Mouse (Mus musculus) ES-E14 (cell line): ENCODE results near the gene Rrbp1. TPM values are rescaled to one million over a fixed set of nuclear protein-coding genes. Genes with fewer than 3 reads are reported as not detected.

Source experiments
- DNase-seq: peaks from one replicate; pipeline ENCODE4 v3.0.0-alpha.2; 2013; ENCODE audit warnings: low read depth, low spot score
- H3K27ac ChIP-seq: 2 replicates; pipeline ENCODE4 v1.5.1; 2012; ENCODE audit warnings: low read depth, mild to moderate bottlenecking, low read length, moderate library complexity, mixed read lengths; ENCODE audit not compliant: poor library complexity, insufficient read depth, severe bottlenecking
- H3K36me3 ChIP-seq: 2 replicates; pipeline ENCODE4 v1.6.1; 2012; ENCODE audit warnings: mild to moderate bottlenecking, low read length, moderate library complexity, mixed read lengths; ENCODE audit not compliant: control insufficient read depth, poor library complexity, insufficient read depth, severe bottlenecking
- H3K4me1 ChIP-seq, 2 experiments: fragments of 150-350 bp in 1 of 2; sonication (generic) in 1 of 2; 2 replicates each; pipeline ENCODE4 v1.6.1; 2012; ENCODE audit warnings: low read length in 2 of 2, mild to moderate bottlenecking in 1 of 2, mixed read lengths in 1 of 2; ENCODE audit not compliant: control insufficient read depth in 2 of 2, insufficient read depth in 2 of 2, poor library complexity in 1 of 2
- H3K4me3 ChIP-seq, 2 experiments: fragments of 150-350 bp in 1 of 2; sonication (generic) in 1 of 2; 2 replicates each; pipeline ENCODE4 v1.5.1; 2012; ENCODE audit warnings: low read length in 2 of 2, low read depth in 1 of 2, mild to moderate bottlenecking in 1 of 2, mixed read lengths in 1 of 2; ENCODE audit not compliant: insufficient read depth in 1 of 2, poor library complexity in 1 of 2, severe bottlenecking in 1 of 2
- H3K9ac ChIP-seq: 2 replicates; pipeline ENCODE4 v1.6.1; 2012; ENCODE audit warnings: low read depth, mild to moderate bottlenecking, low read length, mixed read lengths; ENCODE audit not compliant: poor library complexity, insufficient read depth, severe bottlenecking
- H3K9me3 ChIP-seq: fragments of 150-350 bp; sonication (generic); 2 replicates; pipeline ENCODE4 v1.6.1; 2012; ENCODE audit warnings: low read depth, mild to moderate bottlenecking, low read length; ENCODE audit not compliant: control insufficient read depth, insufficient read depth
- CHD2 ChIP-seq: IDR thresholded peaks from 2 replicates; pipeline ENCODE4 v1.6.1; 2014; ENCODE audit warnings: mild to moderate bottlenecking, low read depth, low read length, inconsistent platforms
- HCFC1 ChIP-seq: IDR thresholded peaks from 2 replicates; pipeline ENCODE4 v1.6.1; 2012; ENCODE audit warnings: low read length, inconsistent platforms, borderline replicate concordance; ENCODE audit not compliant: insufficient read depth
- MAFK ChIP-seq: IDR thresholded peaks from 2 replicates; pipeline ENCODE4 v1.6.1; 2014; ENCODE audit warnings: mild to moderate bottlenecking, low read depth, low read length, inconsistent platforms; ENCODE audit not compliant: insufficient read depth
- ZC3H11A ChIP-seq: IDR thresholded peaks from 2 replicates; pipeline ENCODE4 v1.6.1; 2012; ENCODE audit warnings: low read depth, mild to moderate bottlenecking, inconsistent platforms, low read length, borderline replicate concordance
- ZNF384 ChIP-seq: IDR thresholded peaks from 2 replicates; pipeline ENCODE4 v1.6.1; 2012; ENCODE audit warnings: low read depth, low read length, inconsistent platforms
- in situ Hi-C, 2 experiments: fragments of 600-800 bp; cut with MboI; formaldehyde crosslinking; loops; one replicate each; pipeline ENCODE4 v1.15.1; 2025; ENCODE audit warnings: low sequenced_read_pairs in 2 of 2, inconsistent platforms in 1 of 2; ENCODE audit not compliant: unreplicated experiment in 2 of 2
- total RNA-seq: library from RNA; depleted of rRNA; stranded (reverse); fragments of 300-350 nt; gene quantifications from 2 replicates; pipeline ENCODE4 v1.2.3, GENCODE M21; 2012

Gene Rrbp1
- total RNA-seq, 1 experiment: 251 TPM

- no peak overlapping the region for H3K9ac ChIP-seq
- H3K36me3 ChIP-seq: peaks cover 59% of the 10 kb centered on the region
- no peaks in the 10 kb centered on the region for H3K9me3 ChIP-seq
- no peak overlapping the region for H3K4me3 ChIP-seq
- in situ Hi-C loops: no loop called here
- peaks cover 0 to 6% of the 10 kb centered on the region in 2 experiments; a peak in 2 of 4 replicates for H3K4me1 ChIP-seq
- no peak overlapping the region for H3K27ac ChIP-seq
- TF ChIP-seq HCFC1: no peak
- TF ChIP-seq CHD2: no peak
- no peak for TF ChIP-seq ZNF384
- TF ChIP-seq ZC3H11A: no peak
- no peak for TF ChIP-seq MAFK
- no peak for DNase-seq
Measured at GRCm38 (mm10) chr2:143946399-143946798, 64.7 kb downstream of the Rrbp1 start.

- Histone ChIP-seq H3K4me1 (peaks cover 0 to 6% of the 10 kb centered on the region in 2 experiments; a peak in 2 of 4 replicates), H3K9ac (no peak overlapping the region), H3K4me3 (no peak overlapping the region), H3K36me3 (peaks cover 58% of the 10 kb centered on the region), H3K9me3 (no peaks in the 10 kb centered on the region), H3K27ac (no peak overlapping the region)
- in situ Hi-C loops: no loop called here
- DNase-seq: peak; percentile 29
- TF ChIP-seq MAFK (no peak), HCFC1 (no peak), ZC3H11A (no peak), CHD2 (no peak), ZNF384 (no peak)
Measured at GRCm38 (mm10) chr2:143945466-143946075, 65.5 kb downstream of the Rrbp1 start.

- H3K9ac ChIP-seq: no peak overlapping the region
- TF ChIP-seq ZNF384 (no peak), MAFK (no peak), HCFC1 (no peak), ZC3H11A (no peak), CHD2 (no peak)
- H3K9me3 ChIP-seq: no peaks in the 10 kb centered on the region
- H3K4me3 ChIP-seq: no peak overlapping the region
- DNase-seq: no peak
- peaks cover 0 to 6% of the 10 kb centered on the region in 2 experiments; a peak in 2 of 4 replicates for H3K4me1 ChIP-seq
- H3K27ac ChIP-seq: no peak overlapping the region
- in situ Hi-C loops: no loop called here
- peaks cover 59% of the 10 kb centered on the region for H3K36me3 ChIP-seq
Measured at GRCm38 (mm10) chr2:143944796-143945195, 66.3 kb downstream of the Rrbp1 start.

GRCm38 (mm10) chr2:143940406-143940805 is 70.7 kb downstream of the Rrbp1 start:
- Histone ChIP-seq H3K4me1 (no peaks in the 10 kb centered on the region), H3K27ac (no peak overlapping the region), H3K4me3 (no peak overlapping the region), H3K9me3 (no peaks in the 10 kb centered on the region), H3K9ac (no peak overlapping the region), H3K36me3 (peaks cover 34% of the 10 kb centered on the region)
- in situ Hi-C loops: no loop called here
- TF ChIP-seq CHD2 (no peak), ZNF384 (no peak), MAFK (no peak), HCFC1 (no peak), ZC3H11A (no peak)
- DNase-seq: no peak
